Mouse (Mus musculus) myocyte (in vitro differentiated cells): ENCODE measurements around the gene Atp6v1e2. TPM values are rescaled to one million over a fixed set of nuclear protein-coding genes. Genes with fewer than 3 reads are reported as not detected.

Experiments
- H3K27me3 ChIP-seq: one replicate; pipeline ENCODE4 v1.6.1; 2011; ENCODE audit not compliant: control insufficient read depth, insufficient read depth, insufficient read length
- H3K36me3 ChIP-seq: one replicate; pipeline ENCODE4 v1.6.1; 2011; ENCODE audit not compliant: control insufficient read depth, insufficient read depth
- H3K4me2 ChIP-seq: one replicate; pipeline ENCODE4 v1.6.1; 2011; ENCODE audit warnings: low read depth, control low read depth
- H3K4me3 ChIP-seq: one replicate; pipeline ENCODE4 v1.5.1; 2011; ENCODE audit warnings: mild to moderate bottlenecking, control low read depth, moderate library complexity
- H3K79me2 ChIP-seq: one replicate; pipeline ENCODE4 v1.6.1; 2011; ENCODE audit not compliant: control insufficient read depth, insufficient read depth
- H3ac ChIP-seq: one replicate; pipeline ENCODE4 v1.6.1; 2011; ENCODE audit not compliant: control insufficient read depth, insufficient read length
- CEBPB ChIP-seq: IDR thresholded peaks from 2 replicates; pipeline ENCODE4 v1.6.1; 2011; ENCODE audit warnings: mild to moderate bottlenecking, moderate library complexity; ENCODE audit not compliant: poor library complexity, insufficient read depth, severe bottlenecking
- E2F4 ChIP-seq: IDR thresholded peaks from one replicate; pipeline ENCODE4 v1.6.1; 2011; ENCODE audit warnings: mild to moderate bottlenecking, control low read depth, moderate library complexity; ENCODE audit not compliant: insufficient read depth
- MAX ChIP-seq: IDR thresholded peaks from one replicate; pipeline ENCODE4 v1.6.1; 2011; ENCODE audit warnings: low read depth, mild to moderate bottlenecking, control low read depth
- MYOD1 ChIP-seq, 3 experiments: IDR thresholded peaks; one replicate each; pipeline ENCODE4 v1.6.1; 2011; ENCODE audit warnings: control low read depth in 2 of 3, low read depth in 2 of 3, mild to moderate bottlenecking in 2 of 3, moderate library complexity in 1 of 3; ENCODE audit not compliant: insufficient read length in 2 of 3, control insufficient read depth in 1 of 3
- MYOG ChIP-seq, 3 experiments: IDR thresholded peaks; one replicate each; pipeline ENCODE4 v1.6.1; 2011; ENCODE audit warnings: control low read depth in 2 of 3, low read depth in 2 of 3, mild to moderate bottlenecking in 2 of 3; ENCODE audit not compliant: insufficient read length in 2 of 3, control insufficient read depth in 1 of 3, insufficient read depth in 1 of 3
- POLR2A ChIP-seq: IDR thresholded peaks from one replicate; pipeline ENCODE4 v1.6.1; 2011; ENCODE audit warnings: low read depth, mild to moderate bottlenecking, control low read depth, moderate library complexity; ENCODE audit not compliant: insufficient read length
- POLR2AphosphoS2 ChIP-seq: IDR thresholded peaks from one replicate; pipeline ENCODE4 v1.6.1; 2011; ENCODE audit warnings: low read depth, control low read depth; ENCODE audit not compliant: insufficient read length
- REST ChIP-seq: IDR thresholded peaks from one replicate; pipeline ENCODE4 v1.6.1; 2011; ENCODE audit warnings: mild to moderate bottlenecking, control low read depth, moderate library complexity; ENCODE audit not compliant: insufficient read depth, insufficient read length
- SRF ChIP-seq: IDR thresholded peaks from one replicate; pipeline ENCODE4 v1.6.1; 2011; ENCODE audit warnings: low read depth; ENCODE audit not compliant: control insufficient read depth, insufficient read length
- TCF12 ChIP-seq: IDR thresholded peaks from one replicate; pipeline ENCODE4 v1.6.1; 2011; ENCODE audit warnings: mild to moderate bottlenecking, control low read depth; ENCODE audit not compliant: poor library complexity, insufficient read depth, severe bottlenecking
- TCF3 ChIP-seq: IDR thresholded peaks from one replicate; pipeline ENCODE4 v1.6.1; 2011; ENCODE audit warnings: low read depth, control low read depth; ENCODE audit not compliant: insufficient read length
- USF1 ChIP-seq: IDR thresholded peaks from one replicate; pipeline ENCODE4 v1.6.1; 2011; ENCODE audit warnings: low read depth, mild to moderate bottlenecking, control low read depth, moderate library complexity
- polyA plus RNA-seq: library from polyadenylated mRNA; unstranded; fragments of >200 nt; fragmentation: generic; extraction: Trizol; gene quantifications from one replicate; pipeline ENCODE4 v1.2.1, GENCODE M21; 2012; ENCODE audit warnings: missing spikeins

Atp6v1e2 gene
- polyA plus RNA-seq, 1 experiment: not detected

GRCm38 (mm10) chr17:86902399-86903067 is 45.2 kb downstream of the Atp6v1e2 start:
- Histone ChIP-seq H3K4me2 (no peak overlapping the region), H3K4me3 (no peak overlapping the region), H3K79me2 (no peaks in the 10 kb centered on the region), H3ac (no peak overlapping the region), H3K27me3 (no peaks in the 10 kb centered on the region), H3K36me3 (no peaks in the 10 kb centered on the region)
- TF ChIP-seq TCF12 (no peak), CEBPB (no peak), SRF (no peak), MYOG (IDR thresholded peaks at IDR 0.05; ENCODE audit: control insufficient read depth in 1 of 3, insufficient read depth in 1 of 3, insufficient read length in 2 of 3, low read depth in 2 of 3) (no peak)

DNA sequence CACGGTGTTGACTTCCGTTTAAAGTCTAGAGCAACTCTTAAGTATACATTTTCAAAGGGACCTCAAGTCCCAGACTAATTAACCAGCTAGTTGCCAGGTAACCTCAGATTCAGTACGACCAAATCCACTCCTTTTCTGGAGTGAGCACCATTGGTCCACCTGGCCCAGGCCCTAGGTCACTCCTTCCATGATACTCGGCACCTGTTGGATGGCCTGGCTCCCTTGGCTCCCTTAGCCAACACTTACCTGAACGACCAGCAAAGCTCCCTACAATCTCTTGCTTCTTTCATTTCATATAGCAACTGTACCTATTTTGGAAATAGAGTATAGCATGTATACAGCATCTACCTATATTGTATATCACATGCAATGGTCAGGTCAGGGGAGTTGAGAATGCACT is 47.1 kb downstream of the Atp6v1e2 start:
- H3K36me3 ChIP-seq: no peaks in the 10 kb centered on the region
- no peaks in the 10 kb centered on the region for H3K79me2 ChIP-seq
- no peak overlapping the region for H3K4me3 ChIP-seq
- no peak for TF ChIP-seq TCF12
- TF ChIP-seq USF1: no peak
- TF ChIP-seq MYOD1 (IDR thresholded peaks at IDR 0.05; ENCODE audit: control insufficient read depth in 1 of 3, insufficient read length in 2 of 3, low read depth in 2 of 3): no peak
- TF ChIP-seq MYOG (IDR thresholded peaks at IDR 0.05; ENCODE audit: control insufficient read depth in 1 of 3, insufficient read depth in 1 of 3, insufficient read length in 2 of 3, low read depth in 2 of 3): no peak
- no peak for TF ChIP-seq TCF3
- no peak for TF ChIP-seq SRF
- TF ChIP-seq POLR2A: no peak
- no peak for TF ChIP-seq MAX
- TF ChIP-seq REST: no peak
- TF ChIP-seq E2F4: no peak
- no peak for TF ChIP-seq CEBPB
- no peak overlapping the region for H3ac ChIP-seq
- H3K27me3 ChIP-seq: no peaks in the 10 kb centered on the region
- no peak overlapping the region for H3K4me2 ChIP-seq

DNA sequence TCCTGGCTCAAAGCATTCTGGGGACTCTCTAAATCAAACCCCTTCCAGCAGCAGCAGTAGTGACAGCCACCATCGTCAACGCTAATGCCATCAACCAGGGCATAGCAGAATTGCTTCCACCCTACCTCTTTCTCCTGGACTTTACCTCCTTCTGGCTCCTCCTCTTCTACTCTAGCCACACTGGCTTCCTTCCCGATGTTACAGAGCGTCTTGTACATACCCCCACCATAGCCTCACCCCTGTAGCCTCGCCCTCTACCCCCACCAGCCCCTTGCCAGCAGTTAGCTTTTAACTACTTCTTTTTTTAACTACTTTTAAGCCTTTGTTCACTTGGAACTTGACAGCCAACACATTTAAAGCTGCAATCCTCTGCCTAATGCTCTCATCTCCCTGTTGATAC is 47.9 kb downstream of the Atp6v1e2 start:
- H3K79me2 ChIP-seq: no peaks in the 10 kb centered on the region
- no peaks in the 10 kb centered on the region for H3K36me3 ChIP-seq
- H3K4me3 ChIP-seq: no peak overlapping the region
- no peak overlapping the region for H3K4me2 ChIP-seq
- no peak for TF ChIP-seq MYOD1 (IDR thresholded peaks at IDR 0.05; ENCODE audit: control insufficient read depth in 1 of 3, insufficient read length in 2 of 3, low read depth in 2 of 3)
- H3K27me3 ChIP-seq: no peaks in the 10 kb centered on the region
- H3ac ChIP-seq: no peak overlapping the region

- Histone ChIP-seq H3K79me2 (no peaks in the 10 kb centered on the region), H3K27me3 (peaks cover 5% of the 10 kb centered on the region), H3K4me3 (no peak overlapping the region), H3K36me3 (no peaks in the 10 kb centered on the region), H3ac (no peak overlapping the region), H3K4me2 (no peak overlapping the region)
- TF ChIP-seq MAX: no peak
- TF ChIP-seq TCF3: no peak
- TF ChIP-seq REST: no peak
- no peak for TF ChIP-seq MYOG (IDR thresholded peaks at IDR 0.05; ENCODE audit: control insufficient read depth in 1 of 3, insufficient read depth in 1 of 3, insufficient read length in 2 of 3, low read depth in 2 of 3)
- no peak for TF ChIP-seq CEBPB
- TF ChIP-seq MYOD1 (IDR thresholded peaks at IDR 0.05; ENCODE audit: control insufficient read depth in 1 of 3, insufficient read length in 2 of 3, low read depth in 2 of 3): no peak
- TF ChIP-seq USF1: no peak
- TF ChIP-seq TCF12: no peak
- TF ChIP-seq POLR2AphosphoS2: no peak
- TF ChIP-seq E2F4: no peak
- no peak for TF ChIP-seq SRF
- no peak for TF ChIP-seq POLR2A
These were observed 50.1 kb downstream of the Atp6v1e2 start for GRCm38 (mm10) chr17:86897486-86898165.

DNA sequence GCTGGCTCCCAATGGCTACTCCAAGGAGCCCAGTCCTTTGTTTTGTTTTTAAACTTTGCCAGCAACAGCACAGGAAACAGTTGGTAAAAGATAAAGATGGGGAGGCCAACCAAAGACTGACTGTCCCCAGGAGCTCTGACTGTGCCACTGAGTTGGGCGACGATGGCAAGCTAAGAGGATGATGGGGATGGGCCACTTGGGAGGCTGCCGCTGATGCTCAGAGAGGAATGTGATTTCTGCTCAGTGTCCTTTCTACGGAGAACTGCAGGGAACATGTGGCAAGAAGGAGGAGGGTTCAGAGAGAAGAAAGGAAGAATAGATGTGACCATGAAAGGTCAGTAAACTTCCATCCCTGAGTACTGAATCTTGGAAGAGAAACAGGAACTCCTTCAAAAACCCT is 52.5 kb downstream of the Atp6v1e2 start:
- Histone ChIP-seq H3K4me2 (no peak overlapping the region), H3K36me3 (no peaks in the 10 kb centered on the region), H3K4me3 (no peak overlapping the region), H3K79me2 (no peaks in the 10 kb centered on the region), H3K27me3 (peaks cover 5% of the 10 kb centered on the region), H3ac (no peak overlapping the region)
- no peak for TF ChIP-seq USF1
- no peak for TF ChIP-seq REST
- no peak for TF ChIP-seq CEBPB
- TF ChIP-seq MAX: no peak
- TF ChIP-seq MYOG (IDR thresholded peaks at IDR 0.05; ENCODE audit: control insufficient read depth in 1 of 3, insufficient read depth in 1 of 3, insufficient read length in 2 of 3, low read depth in 2 of 3): no peak
- TF ChIP-seq POLR2A: no peak
- no peak for TF ChIP-seq TCF3
- TF ChIP-seq SRF: no peak
- TF ChIP-seq TCF12: no peak
- TF ChIP-seq E2F4: no peak
- TF ChIP-seq MYOD1 (IDR thresholded peaks at IDR 0.05; ENCODE audit: control insufficient read depth in 1 of 3, insufficient read length in 2 of 3, low read depth in 2 of 3): no peak
- no peak for TF ChIP-seq POLR2AphosphoS2

Other genes with a start within 250 kb of the Atp6v1e2 start
- 0.06 TPM for gene Epas1, start 194.2 kb downstream of the Atp6v1e2 start, polyA plus RNA-seq
- gene Tmem247, start 30.5 kb downstream of the Atp6v1e2 start, polyA plus RNA-seq: not detected
- gene Rhoq, start 15.2 kb upstream of the Atp6v1e2 start, polyA plus RNA-seq: 60.0 TPM
- 14.8 TPM for gene Pigf, start 77.5 kb upstream of the Atp6v1e2 start, polyA plus RNA-seq
- 49.1 TPM for gene Cript, start 77.7 kb upstream of the Atp6v1e2 start, polyA plus RNA-seq
- gene Socs5, start 159.8 kb upstream of the Atp6v1e2 start, polyA plus RNA-seq: 14.0 TPM